Mouse (Mus musculus) gastrocnemius, postnatal 25 days (tissue): ENCODE data around the gene Smpd1. TPM values are rescaled to one million over a fixed set of nuclear protein-coding genes. Genes with fewer than 3 reads are reported as not detected.

ENCODE experiments used
- DNase-seq: peaks from one replicate; pipeline ENCODE4 v3.0.0; 2022
- total RNA-seq, 2 experiments: library from RNA; stranded (reverse); gene quantifications; 1 replicate in 1 of 2; 2 replicates in 1 of 2; pipeline ENCODE4 v1.2.3; 2021

The Smpd1 gene
- total RNA-seq, 2 experiments from 2014 or later: 48.6 to 51.5 TPM

- no peak for DNase-seq
Measured at GRCm38 (mm10) chr7:105562317-105562716, 8.2 kb downstream of the Smpd1 start.

GRCm38 (mm10) chr7:105563367-105563766, 9.2 kb downstream of the Smpd1 start:
- DNase-seq: no peak

GRCm38 (mm10) chr7:105565071-105565836, 11.1 kb downstream of the Smpd1 start:
- no peak for DNase-seq

GRCm38 (mm10) chr7:105568583-105568982, 14.4 kb downstream of the Smpd1 start:
- DNase-seq: no peak

GRCm38 (mm10) chr7:105568988-105569471, 14.9 kb downstream of the Smpd1 start:
- no peak for DNase-seq

GRCm38 (mm10) chr7:105569512-105570496, 15.6 kb downstream of the Smpd1 start:
- no peak for DNase-seq

- DNase-seq: no peak
Measured at GRCm38 (mm10) chr7:105570756-105571155, 16.6 kb downstream of the Smpd1 start.

- no peak for DNase-seq
Measured at GRCm38 (mm10) chr7:105572949-105573348, 18.8 kb downstream of the Smpd1 start.

- no peak for DNase-seq
Measured at GRCm38 (mm10) chr7:105574537-105574936, 20.4 kb downstream of the Smpd1 start.

- DNase-seq: no peak
Measured at GRCm38 (mm10) chr7:105576166-105576748, 22.1 kb downstream of the Smpd1 start.

GRCm38 (mm10) chr7:105577377-105577871, 23.3 kb downstream of the Smpd1 start:
- DNase-seq: no peak

GRCm38 (mm10) chr7:105578481-105578880, 24.3 kb downstream of the Smpd1 start:
- DNase-seq: no peak

GRCm38 (mm10) chr7:105580627-105581089, 26.5 kb downstream of the Smpd1 start:
- no peak for DNase-seq

- peak; percentile 78 for DNase-seq
Measured at GRCm38 (mm10) chr7:105581094-105581703, 27.0 kb downstream of the Smpd1 start, which contains the start of gene Apbb1. Gene Apbb1 (minus strand): TSS chr7:105581653.

GRCm38 (mm10) chr7:105581959-105582358, 27.8 kb downstream of the Smpd1 start:
- DNase-seq: no peak

GRCm38 (mm10) chr7:105588325-105588912, 34.3 kb downstream of the Smpd1 start:
- DNase-seq: no peak

- DNase-seq: no peak
Measured at GRCm38 (mm10) chr7:105590097-105590496, 35.9 kb downstream of the Smpd1 start.

- DNase-seq: peak; percentile 36
Measured at GRCm38 (mm10) chr7:105602860-105603623, 48.9 kb downstream of the Smpd1 start.
